Mouse (Mus musculus) kidney, postnatal 0 days (tissue): ENCODE measurements at regions not wholly inside any gene's neighbourhood (a gene's known extent, or its start where the extent isn't known, plus 50 kb on each side); places are given as distances from the start of the nearest gene placed in this dataset.
A peak's percentile ranks its signal among the peaks of the same experiment; 100 is the strongest.

ENCODE experiments used
- ATAC-seq: fragments of 200-750 bp; cut with Nextera tagmentation; replicated peaks from 2 replicates; pipeline ENCODE4 v1.8.0; 2017; ENCODE audit warnings: low read depth, moderate number of reproducible peaks, moderate TSS enrichment, moderate library complexity; ENCODE audit not compliant: low FRiP score
- DNase-seq: peaks from one replicate; pipeline ENCODE4 v3.0.0-alpha.2; 2016; ENCODE audit warnings: low spot score
- H3K27ac ChIP-seq: fragments of 300-500 bp; sonication (generic); 2 replicates; pipeline ENCODE4 v1.5.1; 2014; ENCODE audit warnings: mild to moderate bottlenecking
- H3K27me3 ChIP-seq: fragments of 300-500 bp; sonication (generic); 2 replicates; pipeline ENCODE4 v1.6.1; 2014; ENCODE audit warnings: low read length, mixed read lengths; ENCODE audit not compliant: insufficient read depth
- H3K36me3 ChIP-seq: fragments of 300-500 bp; sonication (generic); 2 replicates; pipeline ENCODE4 v1.6.1; 2014; ENCODE audit warnings: low read length, mixed read lengths; ENCODE audit not compliant: insufficient read depth
- H3K4me1 ChIP-seq: fragments of 300-500 bp; sonication (generic); replicated peaks from 2 replicates; pipeline ENCODE4 v1.6.1; 2014; ENCODE audit warnings: antibody characterized with exemption, low read length, mixed read lengths; ENCODE audit not compliant: insufficient read depth
- H3K4me2 ChIP-seq: fragments of 300-500 bp; sonication (generic); 2 replicates; pipeline ENCODE4 v1.6.1; 2014; ENCODE audit warnings: mild to moderate bottlenecking, low read length, moderate library complexity, mixed read lengths
- H3K4me3 ChIP-seq: fragments of 300-500 bp; sonication (generic); replicated peaks from 2 replicates; pipeline ENCODE4 v1.5.1; 2014; ENCODE audit warnings: low read depth, low read length
- H3K9ac ChIP-seq: fragments of 300-500 bp; sonication (generic); 2 replicates; pipeline ENCODE4 v1.6.1; 2014; ENCODE audit warnings: low read depth, low read length
- H3K9me3 ChIP-seq: fragments of 300-500 bp; sonication (generic); replicated peaks from 2 replicates; pipeline ENCODE4 v1.6.1; 2016; ENCODE audit warnings: low read length, inconsistent platforms, mixed read lengths
- CTCF ChIP-seq: IDR thresholded peaks from 2 replicates; pipeline ENCODE4 v1.5.1; 2016; ENCODE audit warnings: antibody characterized with exemption, low read depth, mild to moderate bottlenecking, moderate library complexity
- WGBS: fragments of 180-500 bp; shearing (Covaris S2); extraction: QIAGEN DNeasy Blood & Tissue Kit; methylation state at CpG from one replicate; pipeline ENCODE4 v1.1.7; 2014; 5-methylcytosine and 5-hydroxymethylcytosine counted together

DNA sequence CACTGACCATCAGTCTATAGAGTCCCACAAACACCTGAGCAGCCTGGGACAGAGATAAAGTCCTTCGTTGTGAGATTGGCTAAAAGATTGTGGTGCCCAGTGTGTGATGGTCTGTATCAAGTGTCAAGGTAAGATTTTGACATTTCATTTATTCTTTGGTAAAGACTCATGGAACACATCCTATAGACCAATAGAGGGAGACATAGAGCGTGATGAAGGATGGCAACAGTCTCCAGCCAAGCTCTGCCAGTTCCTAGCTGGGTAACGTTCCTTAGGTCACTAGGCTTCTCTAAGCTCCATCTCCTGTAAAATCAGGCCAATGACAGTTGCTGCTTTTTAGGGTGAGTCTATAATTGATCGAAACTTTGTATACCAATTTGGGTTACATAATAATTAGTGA is 526.0 kb downstream of the Grin2a start:
- H3K9ac ChIP-seq, result no peak overlapping the region
- no peaks in the 10 kb centered on the region for H3K4me1 ChIP-seq
- H3K27ac ChIP-seq, result no peak overlapping the region
- no peaks in the 10 kb centered on the region for H3K27me3 ChIP-seq
- H3K4me2 ChIP-seq, result no peak overlapping the region
- WGBS, result 63% methylated on average over 4 of the region's 4 CpGs
- ATAC-seq (no peak), DNase-seq (peak; percentile 26)
- no peaks in the 10 kb centered on the region for H3K36me3 ChIP-seq
- H3K9me3 ChIP-seq, result no peaks in the 10 kb centered on the region
- TF ChIP-seq CTCF, result peak; percentile 53; the same call in 1 of the 2 replicates
- no peak overlapping the region for H3K4me3 ChIP-seq

DNA sequence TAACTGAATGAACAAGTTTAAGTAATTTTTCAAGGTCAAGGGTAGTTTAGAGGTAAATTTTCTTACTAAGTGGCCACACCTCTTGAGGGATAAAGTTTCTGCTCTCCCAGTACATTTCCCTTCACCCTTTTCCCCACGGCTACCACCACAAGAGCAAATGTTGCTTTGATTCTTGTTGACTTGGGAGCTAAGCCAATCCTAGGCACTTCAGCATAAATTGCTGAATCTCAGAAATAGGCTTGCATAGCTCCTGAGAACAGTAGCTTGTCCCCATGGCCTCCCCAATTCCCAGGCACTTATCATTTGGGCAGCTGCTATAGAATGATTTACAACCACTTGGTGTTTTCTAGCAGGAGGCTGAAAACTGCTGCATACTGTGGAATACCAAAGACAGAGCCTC is 510.1 kb downstream of the Grin2a start:
- no peak for TF ChIP-seq CTCF
- DNase-seq (peak; percentile 25), ATAC-seq (no peak)
- Histone ChIP-seq H3K9me3 (no peaks in the 10 kb centered on the region), H3K4me1 (no peaks in the 10 kb centered on the region), H3K4me3 (no peak overlapping the region), H3K27ac (no peak overlapping the region), H3K4me2 (no peak overlapping the region), H3K27me3 (no peaks in the 10 kb centered on the region), H3K36me3 (no peaks in the 10 kb centered on the region), H3K9ac (no peak overlapping the region)
- WGBS, result 52% methylated on average over 1 of the region's 1 CpGs

DNA sequence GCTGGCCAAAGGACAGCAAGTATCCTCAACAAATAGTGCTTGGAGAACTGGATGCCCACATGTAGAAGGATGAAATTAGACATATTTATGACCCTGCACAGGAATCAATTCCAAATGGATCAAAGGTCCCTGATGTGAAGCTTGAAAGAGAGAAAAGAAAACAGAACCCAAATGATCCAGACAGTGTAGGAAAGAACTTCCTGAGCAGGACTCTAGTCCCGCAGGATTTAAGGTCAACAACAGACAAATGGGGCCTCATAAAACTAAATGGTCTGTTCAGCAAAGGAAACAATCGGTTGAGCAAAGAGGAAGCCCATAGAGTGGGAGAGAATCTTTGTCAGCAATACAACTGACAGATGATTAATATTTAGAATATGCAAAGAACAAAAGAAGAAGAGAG is 497.1 kb downstream of the Grin2a start:
- WGBS, result 3% methylated on average over 2 of the region's 2 CpGs

GRCm38 (mm10) chr16:9501713-9502112 is 493.6 kb downstream of the Grin2a start:
- no peaks in the 10 kb centered on the region for H3K27me3 ChIP-seq
- H3K9ac ChIP-seq, result no peak overlapping the region
- DNase-seq (peak; percentile 49), ATAC-seq (no peak; the same call in 1 of the 2 replicates)
- 17% methylated on average over 4 of the region's 4 CpGs for WGBS
- H3K4me2 ChIP-seq, result no peak overlapping the region
- TF ChIP-seq CTCF, result no peak
- H3K36me3 ChIP-seq, result no peaks in the 10 kb centered on the region
- H3K27ac ChIP-seq, result no peak overlapping the region
- no peaks in the 10 kb centered on the region for H3K4me1 ChIP-seq
- no peak overlapping the region for H3K4me3 ChIP-seq
- no peaks in the 10 kb centered on the region for H3K9me3 ChIP-seq

More for the DNA sequence above, 497.1 kb downstream of the Grin2a start:
- Histone ChIP-seq H3K4me1 (no peaks in the 10 kb centered on the region), H3K9ac (no peak overlapping the region), H3K4me3 (no peak overlapping the region), H3K27ac (no peak overlapping the region), H3K36me3 (no peaks in the 10 kb centered on the region), H3K9me3 (no peaks in the 10 kb centered on the region), H3K4me2 (no peak overlapping the region), H3K27me3 (no peaks in the 10 kb centered on the region)
- no peak for TF ChIP-seq CTCF
- DNase-seq (peak; percentile 51), ATAC-seq (no peak)

- ATAC-seq, result no peak
- Histone ChIP-seq H3K4me1 (no peaks in the 10 kb centered on the region), H3K27ac (no peak overlapping the region), H3K4me3 (no peak overlapping the region), H3K4me2 (no peak overlapping the region), H3K36me3 (no peaks in the 10 kb centered on the region), H3K9ac (no peak overlapping the region), H3K9me3 (no peaks in the 10 kb centered on the region), H3K27me3 (no peaks in the 10 kb centered on the region)
- WGBS, result 77% methylated on average over 1 of the region's 1 CpGs
- TF ChIP-seq CTCF, result no peak
- no peak for DNase-seq
These were observed 485.7 kb downstream of the Grin2a start for GRCm38 (mm10) chr16:9509666-9510065.

GRCm38 (mm10) chr16:9514538-9514937 is 480.8 kb downstream of the Grin2a start:
- Histone ChIP-seq H3K4me3 (no peak overlapping the region), H3K4me1 (no peaks in the 10 kb centered on the region), H3K4me2 (no peak overlapping the region), H3K27me3 (no peaks in the 10 kb centered on the region), H3K27ac (no peak overlapping the region), H3K9me3 (no peaks in the 10 kb centered on the region), H3K9ac (no peak overlapping the region), H3K36me3 (no peaks in the 10 kb centered on the region)
- no peak for TF ChIP-seq CTCF
- ATAC-seq (no peak), DNase-seq (no peak)
- WGBS, result 27% methylated on average over 4 of the region's 4 CpGs
